Mouse (Mus musculus) kidney, embryonic 16.5 days (tissue): ENCODE results near the gene Kif11. TPM values are rescaled to one million over a fixed set of nuclear protein-coding genes. Genes with fewer than 3 reads are reported as not detected.

Experiments used
- ATAC-seq: fragments of 200-750 bp; cut with Nextera tagmentation; 2 replicates; pipeline ENCODE4 v1.8.0; 2017; ENCODE audit warnings: moderate TSS enrichment; ENCODE audit not compliant: low FRiP score, low TSS enrichment
- H3K27ac ChIP-seq: fragments of 300-500 bp; sonication (generic); 2 replicates; pipeline ENCODE4 v1.5.1; 2014; ENCODE audit warnings: low read length
- H3K27me3 ChIP-seq: fragments of 300-500 bp; sonication (generic); 2 replicates; pipeline ENCODE4 v1.6.1; 2014; ENCODE audit warnings: low read length, control low read depth, mixed read lengths; ENCODE audit not compliant: insufficient read depth
- H3K36me3 ChIP-seq: fragments of 300-500 bp; sonication (generic); 2 replicates; pipeline ENCODE4 v1.6.1; 2014; ENCODE audit warnings: low read length, control low read depth, mixed read lengths; ENCODE audit not compliant: insufficient read depth
- H3K4me1 ChIP-seq: fragments of 300-500 bp; sonication (generic); 2 replicates; pipeline ENCODE4 v1.6.1; 2014; ENCODE audit warnings: low read length, control low read depth, mixed read lengths; ENCODE audit not compliant: insufficient read depth
- H3K4me2 ChIP-seq: fragments of 300-500 bp; sonication (generic); replicated peaks from 2 replicates; pipeline ENCODE4 v1.6.1; 2014; ENCODE audit warnings: low read depth, low read length
- H3K4me3 ChIP-seq: fragments of 300-500 bp; sonication (generic); 2 replicates; pipeline ENCODE4 v1.5.1; 2014; ENCODE audit warnings: mild to moderate bottlenecking, low read length
- H3K9ac ChIP-seq: fragments of 300-500 bp; sonication (generic); replicated peaks from 2 replicates; pipeline ENCODE4 v1.6.1; 2014; ENCODE audit warnings: low read length
- H3K9me3 ChIP-seq: fragments of 300-500 bp; sonication (generic); 2 replicates; pipeline ENCODE4 v1.6.1; 2016; ENCODE audit warnings: low read length, control low read depth
- WGBS: fragments of 180-500 bp; shearing (Covaris S2); extraction: QIAGEN DNeasy Blood & Tissue Kit; methylation state at CpG from one replicate; pipeline ENCODE4 v1.1.7; 2014; 5-methylcytosine and 5-hydroxymethylcytosine counted together
- polyA plus RNA-seq: library from polyadenylated mRNA; unstranded; fragments of >200 nt; fragmentation: Nextera tagmentation; extraction: Ambion mirVana; gene quantifications from 2 replicates; pipeline ENCODE4 v1.2.1, GENCODE M21; 2015

The Kif11 gene
- 57.1 and 61.4 TPM in 2 replicates for polyA plus RNA-seq

DNA sequence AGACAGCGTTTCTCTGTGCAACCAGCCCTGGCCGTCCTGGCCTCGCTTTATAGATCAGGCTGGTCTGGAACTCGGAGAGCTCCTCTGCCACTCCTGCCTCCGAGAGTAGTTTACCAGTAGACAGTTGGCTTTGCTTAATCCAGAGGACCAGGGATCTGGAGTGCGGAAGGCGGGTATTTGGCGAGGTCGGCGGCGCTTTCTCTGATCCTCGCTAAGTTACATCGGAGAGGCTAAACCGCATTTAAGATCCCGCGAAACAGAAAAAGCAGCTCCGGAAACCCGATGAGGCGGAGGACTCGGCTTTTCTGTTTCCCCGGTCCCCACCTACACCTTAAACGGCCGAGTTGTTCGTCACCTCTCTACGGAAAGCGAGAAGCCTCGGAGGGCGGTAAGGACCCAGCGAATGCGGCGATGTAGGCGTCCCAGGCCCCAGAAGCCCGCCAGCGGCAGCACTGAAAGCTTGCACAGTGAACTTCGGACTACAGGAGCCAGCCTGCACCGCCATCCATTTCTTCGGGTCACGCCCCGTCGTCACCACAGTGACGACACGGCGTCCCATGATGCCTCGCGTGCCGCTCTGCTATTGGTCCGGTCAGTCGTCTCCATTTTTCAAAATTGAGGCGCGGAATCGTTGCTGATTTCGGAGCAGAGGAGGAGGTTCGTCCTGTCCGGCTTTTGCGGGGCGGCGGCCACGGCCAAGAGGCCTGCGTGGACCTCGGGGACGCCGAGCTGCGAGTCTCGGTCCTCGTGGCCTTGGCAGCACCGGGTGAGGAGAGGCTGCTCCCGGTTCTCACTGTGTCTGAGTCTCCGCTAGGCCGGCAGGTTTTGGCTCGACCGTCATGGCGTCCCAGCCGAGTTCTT lies at the start of gene Kif11:
Kif11 (plus strand) TSS at position 649 of the 861 bp plus-strand sequence.
- under 1% methylated on average over 73 of the region's 73 CpGs for WGBS
- Histone ChIP-seq H3K27me3 (no peaks in the 10 kb centered on the region), H3K4me3 (peak within 1 kb of the TSS; percentile 98), H3K4me1 (peaks cover 27% of the 10 kb centered on the region), H3K9me3 (no peaks in the 10 kb centered on the region), H3K9ac (peak within 1 kb of the TSS; percentile 88), H3K27ac (peak within 1 kb of the TSS; percentile 98), H3K4me2 (peak within 1 kb of the TSS; percentile 72), H3K36me3 (no peaks in the 10 kb centered on the region)
- ATAC-seq, result peak; percentile 98

DNA sequence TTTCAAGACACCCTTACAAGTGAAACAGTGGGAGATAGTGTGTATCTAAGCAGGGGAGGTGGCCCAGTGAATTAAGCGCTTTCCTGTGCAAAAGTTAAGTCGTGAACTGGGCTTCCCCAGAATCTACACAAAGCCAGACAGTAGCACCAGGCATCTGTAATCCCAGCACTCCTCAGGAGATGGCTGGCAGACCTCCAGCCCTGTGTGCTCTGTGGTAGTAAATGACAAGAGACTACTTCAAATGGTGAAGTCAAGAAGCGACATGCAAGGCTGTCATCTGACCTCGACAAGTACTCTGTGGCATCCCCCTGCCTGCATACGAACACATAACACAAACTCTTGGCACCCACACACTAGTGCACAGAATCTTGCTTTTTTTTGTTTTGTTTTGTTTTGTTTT lies 49.0 kb upstream of the Kif11 start:
- WGBS, result 81% methylated on average over 5 of the region's 5 CpGs
- Histone ChIP-seq H3K27me3 (no peaks in the 10 kb centered on the region), H3K36me3 (peaks cover 19% of the 10 kb centered on the region), H3K9me3 (no peaks in the 10 kb centered on the region), H3K27ac (no peak overlapping the region), H3K4me2 (no peak overlapping the region), H3K4me3 (no peak overlapping the region), H3K4me1 (no peaks in the 10 kb centered on the region), H3K9ac (no peak overlapping the region)
- ATAC-seq, result no peak

DNA sequence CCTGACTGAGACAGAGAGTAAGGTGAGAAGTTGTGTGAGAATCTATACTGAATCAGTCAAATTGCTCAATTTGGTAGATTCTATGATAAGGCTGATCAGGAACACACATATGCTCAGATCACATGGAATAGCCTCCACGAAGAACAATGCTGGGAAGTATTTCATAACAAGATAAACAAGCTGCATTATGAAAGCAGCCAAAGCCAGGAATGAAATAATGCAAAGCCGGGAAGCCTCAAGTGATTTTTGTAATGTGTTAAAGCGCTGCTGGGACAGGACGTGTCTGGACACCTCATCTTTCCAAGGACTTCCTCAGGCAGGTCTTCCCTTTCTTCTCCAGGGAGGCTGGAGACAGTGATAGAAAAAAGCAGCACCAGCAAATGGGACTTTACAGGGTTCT lies 43.5 kb upstream of the Kif11 start:
- Histone ChIP-seq H3K4me3 (no peak overlapping the region), H3K27me3 (no peaks in the 10 kb centered on the region)
- 80% methylated on average over 4 of the region's 4 CpGs for WGBS

DNA sequence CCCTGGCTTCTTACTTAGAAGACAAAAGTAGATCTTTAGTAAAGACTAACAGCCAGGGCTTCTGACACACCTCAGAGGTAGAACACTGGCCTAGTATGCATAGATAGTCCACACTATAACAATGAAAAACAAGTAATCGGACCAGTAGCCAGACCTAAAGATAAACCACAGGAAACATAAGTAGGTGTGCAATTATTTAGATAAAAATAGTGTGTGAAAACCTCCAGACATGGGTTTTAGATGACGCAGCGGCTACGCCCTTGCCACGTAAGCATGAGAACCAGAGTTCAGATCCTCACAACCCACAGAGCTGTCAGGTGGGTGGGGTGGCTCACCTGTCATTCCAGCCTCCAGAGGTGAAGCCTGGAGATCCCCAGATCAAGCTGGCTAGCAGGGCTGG lies 42.8 kb upstream of the Kif11 start:
- H3K27ac ChIP-seq, result no peak overlapping the region

More for the DNA sequence above, 43.5 kb upstream of the Kif11 start:
- no peaks in the 10 kb centered on the region for H3K4me1 ChIP-seq
- H3K9me3 ChIP-seq, result no peaks in the 10 kb centered on the region
- no peak overlapping the region for H3K4me2 ChIP-seq
- H3K27ac ChIP-seq, result no peak overlapping the region
- no peak overlapping the region for H3K9ac ChIP-seq
- H3K36me3 ChIP-seq, result peaks cover 15% of the 10 kb centered on the region; the same call in 1 of the 2 replicates
- no peak for ATAC-seq

DNA sequence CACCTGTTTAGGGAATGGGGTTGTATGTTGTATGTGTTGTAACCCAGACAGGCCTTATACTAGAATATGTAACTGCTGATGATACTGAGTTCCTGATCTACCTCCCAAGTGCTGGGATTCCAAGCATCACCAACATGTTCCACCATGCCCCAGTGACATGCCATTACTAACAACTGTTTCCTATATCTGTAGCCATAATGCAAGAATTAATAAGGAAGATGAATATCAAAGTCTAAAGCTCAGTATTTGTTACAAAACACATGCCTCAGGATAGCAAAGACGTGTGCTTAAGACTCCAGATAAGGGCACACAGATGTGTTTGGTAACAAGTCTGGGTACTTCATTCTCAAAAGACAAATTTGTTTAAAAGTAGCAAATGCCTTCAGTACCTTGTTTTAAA lies 40.8 kb upstream of the Kif11 start:
- Histone ChIP-seq H3K27me3 (no peaks in the 10 kb centered on the region), H3K4me1 (peaks cover 17% of the 10 kb centered on the region), H3K36me3 (no peaks in the 10 kb centered on the region), H3K4me3 (no peak overlapping the region), H3K27ac (no peak overlapping the region), H3K9me3 (no peaks in the 10 kb centered on the region), H3K4me2 (no peak overlapping the region), H3K9ac (no peak overlapping the region)
- no peak for ATAC-seq
- 84% methylated on average over 1 of the region's 1 CpGs for WGBS

More for the DNA sequence above, 42.8 kb upstream of the Kif11 start:
- no peak for ATAC-seq
- Histone ChIP-seq H3K4me1 (peaks cover 5% of the 10 kb centered on the region; the same call in 1 of the 2 replicates), H3K36me3 (peaks cover 9% of the 10 kb centered on the region; the same call in 1 of the 2 replicates), H3K27me3 (no peaks in the 10 kb centered on the region), H3K9ac (no peak overlapping the region), H3K9me3 (no peaks in the 10 kb centered on the region), H3K4me2 (no peak overlapping the region), H3K4me3 (no peak overlapping the region)
- WGBS, result 91% methylated on average over 5 of the region's 5 CpGs

DNA sequence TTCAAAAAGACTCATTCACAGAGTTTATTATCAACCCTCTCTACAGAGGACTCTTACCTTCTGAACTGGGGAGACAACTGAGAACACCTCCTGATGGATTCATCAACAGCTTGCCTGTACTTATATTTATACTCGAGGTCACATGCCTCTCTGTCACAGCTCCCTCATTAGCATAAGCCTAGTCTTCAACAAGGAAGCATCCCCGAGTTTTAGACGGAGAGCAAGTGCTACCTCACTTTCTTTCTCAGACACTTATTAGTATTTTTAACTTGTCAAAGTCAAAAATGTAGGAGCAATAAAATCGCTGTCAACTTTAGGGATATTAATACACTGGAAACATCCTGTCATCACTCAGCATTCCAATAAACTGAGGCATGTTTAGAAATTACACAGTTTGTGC lies 38.5 kb upstream of the Kif11 start, which contains the start of gene Ide:
Ide (minus strand) TSS at position 101 of the 400 bp plus-strand sequence.
- Histone ChIP-seq H3K4me2 (no peak within 1 kb of the TSS), H3K27ac (no peak within 1 kb of the TSS), H3K9me3 (no peaks in the 10 kb centered on the region), H3K27me3 (no peaks in the 10 kb centered on the region), H3K36me3 (no peaks in the 10 kb centered on the region), H3K4me1 (peaks cover 17% of the 10 kb centered on the region), H3K9ac (no peak within 1 kb of the TSS), H3K4me3 (no peak within 1 kb of the TSS)
- no peak for ATAC-seq
- 76% methylated on average over 4 of the region's 4 CpGs for WGBS

- WGBS, result 72% methylated on average over 5 of the region's 5 CpGs
- H3K9me3 ChIP-seq, result no peaks in the 10 kb centered on the region
- no peak for ATAC-seq
- no peaks in the 10 kb centered on the region for H3K36me3 ChIP-seq
- no peak overlapping the region for H3K27ac ChIP-seq
- peaks cover 17% of the 10 kb centered on the region for H3K4me1 ChIP-seq
- H3K9ac ChIP-seq, result no peak overlapping the region
- no peak overlapping the region for H3K4me2 ChIP-seq
- no peak overlapping the region for H3K4me3 ChIP-seq
- H3K27me3 ChIP-seq, result no peaks in the 10 kb centered on the region
These were observed 35.7 kb upstream of the Kif11 start for GRCm38 (mm10) chr19:37340495-37340894.

GRCm38 (mm10) chr19:37340931-37341330 lies 35.3 kb upstream of the Kif11 start:
- ATAC-seq, result no peak
- H3K9ac ChIP-seq, result no peak overlapping the region
- WGBS, result 79% methylated on average over 5 of the region's 5 CpGs
- H3K4me3 ChIP-seq, result no peak overlapping the region
- H3K27ac ChIP-seq, result no peak overlapping the region
- peaks cover 17% of the 10 kb centered on the region for H3K4me1 ChIP-seq
- H3K36me3 ChIP-seq, result no peaks in the 10 kb centered on the region
- H3K27me3 ChIP-seq, result no peaks in the 10 kb centered on the region
- no peaks in the 10 kb centered on the region for H3K9me3 ChIP-seq
- H3K4me2 ChIP-seq, result no peak overlapping the region

- Histone ChIP-seq H3K9me3 (no peaks in the 10 kb centered on the region), H3K4me3 (no peak overlapping the region), H3K36me3 (no peaks in the 10 kb centered on the region), H3K4me1 (peaks cover 8% of the 10 kb centered on the region), H3K4me2 (no peak overlapping the region), H3K9ac (no peak overlapping the region), H3K27ac (no peak overlapping the region), H3K27me3 (no peaks in the 10 kb centered on the region)
- 71% methylated on average over 5 of the region's 5 CpGs for WGBS
- ATAC-seq, result no peak
These were observed 32.3 kb upstream of the Kif11 start for GRCm38 (mm10) chr19:37343899-37344298.

DNA sequence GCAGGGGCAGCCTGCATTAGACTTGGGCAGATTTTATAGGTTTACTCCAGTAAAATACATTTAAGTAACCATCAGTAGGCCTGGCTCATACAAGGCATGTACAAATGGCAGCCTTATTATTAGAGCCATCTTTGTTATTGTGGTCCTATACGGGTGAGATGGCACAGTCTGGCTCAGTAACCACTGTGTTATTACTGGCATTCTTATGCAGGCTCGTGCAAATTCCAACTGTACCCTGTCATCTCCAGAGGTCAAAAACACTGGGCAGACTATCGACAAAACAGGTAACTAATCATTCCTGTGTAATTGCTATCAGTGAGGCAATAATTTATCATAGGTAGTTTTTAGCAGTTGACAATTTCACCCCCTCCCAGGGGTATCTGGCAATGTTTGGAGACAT lies 29.9 kb upstream of the Kif11 start:
- Histone ChIP-seq H3K4me2 (no peak overlapping the region), H3K9me3 (no peaks in the 10 kb centered on the region), H3K4me3 (no peak overlapping the region), H3K4me1 (no peaks in the 10 kb centered on the region), H3K27ac (no peak overlapping the region), H3K9ac (no peak overlapping the region), H3K27me3 (no peaks in the 10 kb centered on the region), H3K36me3 (no peaks in the 10 kb centered on the region)
- 63% methylated on average over 3 of the region's 3 CpGs for WGBS
- no peak for ATAC-seq
